Comparison of ENCODE assay signal across 9 mouse cellular contexts in genomic region chr2:106695734-106696022, GRCm38 (mm10). TPM values are rescaled to one million over a fixed set of nuclear protein-coding genes. Genes with fewer than 3 reads are reported as not detected.
DNase-seq lines count a peak whose midpoint lies in the region; ATAC-seq and TF ChIP-seq lines count a peak whose summit lies in the region.
"Had no signal": no experiment of that assay in that cellular context is flagged by ENCODE, and none has a peak within 500 bp of the region (broad histone marks: within the 10 kb centered on the region; RNA-seq: fewer than 3 reads in every experiment).

No protein-coding gene starts in this region.

- TF ChIP-seq CTCF in lung, adult 2 months (IDR thresholded peaks at IDR 0.05; ENCODE audit: insufficient read depth, low read length): no peak
- TF ChIP-seq CTCF in olfactory bulb, adult 2 months (IDR thresholded peaks at IDR 0.05; ENCODE audit: insufficient read depth, low read depth, low read length): no peak
- TF ChIP-seq CTCF in thymus, adult 2 months (IDR thresholded peaks at IDR 0.05; ENCODE audit: borderline replicate concordance, control insufficient read depth, extremely low read depth, insufficient read depth, low read length, poor library complexity): no peak

- peaks cover 14% of the 10 kb centered on the region for H3K4me1 ChIP-seq in lung, embryonic 16.5 days (replicated peaks; ENCODE audit: control insufficient read depth, insufficient read depth, low read length)
- 0 out of 2 replicates have a peak, but pooled peaks cover 2% of the 10 kb centered on the region for H3K4me1 ChIP-seq in lung, adult 2 months (ENCODE audit: control insufficient read depth, insufficient read depth, low read length)
- H3K4me1 ChIP-seq in kidney, embryonic 16.5 days (ENCODE audit: insufficient read depth, low read length): peaks cover 22% of the 10 kb centered on the region
- peaks cover 10% of the 10 kb centered on the region for H3K4me1 ChIP-seq in olfactory bulb, adult 2 months (ENCODE audit: control insufficient read depth, insufficient read depth, low read length)
- no peaks in the 10 kb centered on the region for H3K4me1 ChIP-seq in thymus, adult 2 months (replicated peaks; ENCODE audit: control insufficient read depth, insufficient read depth, low read length)

- whole genome bisulfite sequencing in lung, embryonic 16.5 days: 4% methylated on average over 13 of the region's 13 CpGs
- WGBS in lung, adult 2 months: 3% methylated on average over 13 of the region's 13 CpGs
- WGBS in kidney, embryonic 16.5 days: 4% methylated on average over 13 of the region's 13 CpGs
- WGBS in olfactory bulb, adult 2 months: 3% methylated on average over 13 of the region's 13 CpGs
- 10% methylated on average over 13 of the region's 13 CpGs for WGBS in thymus, adult 2 months

- H3K27ac ChIP-seq in lung, embryonic 16.5 days (ENCODE audit: low read length): no peak overlapping the region
- H3K27ac ChIP-seq in kidney, embryonic 16.5 days (ENCODE audit: low read length): no peak overlapping the region
- 0 out of 2 replicates have a peak overlapping the region, but pooled peaks have one; percentile 71 for H3K27ac ChIP-seq in olfactory bulb, adult 2 months (ENCODE audit: insufficient read depth, low read depth, low read length)
- H3K27ac ChIP-seq in thymus, adult 2 months (ENCODE audit: control insufficient read depth, insufficient read depth, low read length): no peak overlapping the region

- H3K4me3 ChIP-seq in lung, embryonic 16.5 days (ENCODE audit: low read length): peak overlapping the region; percentile 83
- no peak overlapping the region for H3K4me3 ChIP-seq in lung, adult 2 months (replicated peaks; ENCODE audit: extremely low read depth, low read depth, low read length)
- H3K4me3 ChIP-seq in kidney, embryonic 16.5 days (ENCODE audit: low read length): peak overlapping the region; percentile 73
- peak overlapping the region; percentile 68 for H3K4me3 ChIP-seq in olfactory bulb, adult 2 months (ENCODE audit: insufficient read depth, low read depth, low read length)
- no peak overlapping the region for H3K4me3 ChIP-seq in thymus, adult 2 months (ENCODE audit: control insufficient read depth, insufficient read depth, low read length)
- H3K4me3 ChIP-seq: myocyte had no signal

- no peaks in the 10 kb centered on the region for H3K9me3 ChIP-seq in lung, embryonic 16.5 days (ENCODE audit: control insufficient read depth, low read length)
- no peaks in the 10 kb centered on the region for H3K9me3 ChIP-seq in kidney, embryonic 16.5 days (ENCODE audit: low read length)

- H3K4me2 ChIP-seq in lung, embryonic 16.5 days (ENCODE audit: low read depth, low read length): peak overlapping the region; percentile 99
- peak overlapping the region; percentile 99 for H3K4me2 ChIP-seq in kidney, embryonic 16.5 days (replicated peaks; ENCODE audit: low read depth, low read length)

- H3K9ac ChIP-seq in lung, embryonic 16.5 days (ENCODE audit: low read length): peak overlapping the region; percentile 89; the same call in 1 of the 2 replicates
- peak overlapping the region; percentile 87 for H3K9ac ChIP-seq in kidney, embryonic 16.5 days (replicated peaks; ENCODE audit: low read length)

- no peaks in the 10 kb centered on the region for H3K27me3 ChIP-seq in lung, embryonic 16.5 days (ENCODE audit: control insufficient read depth, insufficient read depth, low read depth, low read length)
- peaks cover 40% of the 10 kb centered on the region for H3K27me3 ChIP-seq in kidney, embryonic 16.5 days (ENCODE audit: insufficient read depth, low read length)
- peaks cover 9% of the 10 kb centered on the region; the same call in 1 of the 2 replicates for H3K27me3 ChIP-seq in thymus, adult 2 months (ENCODE audit: control insufficient read depth, insufficient read depth, low read length)

- DNase-seq in adrenal gland, adult (ENCODE audit: inconsistent age in 2 of 2, low spot score in 1 of 2): peak; percentile 34 to 83
- DNase-seq in adrenal gland, postnatal 25 days: no peak
- DNase-seq in lung, adult 2 months: no peak
- DNase-seq in thymus, adult 2 months: no peak

- H3K36me3 ChIP-seq in lung, embryonic 16.5 days (ENCODE audit: control insufficient read depth, insufficient read depth, low read length): no peaks in the 10 kb centered on the region
- H3K36me3 ChIP-seq in kidney, embryonic 16.5 days (ENCODE audit: insufficient read depth, low read length): no peaks in the 10 kb centered on the region
- H3K36me3 ChIP-seq in thymus, adult 2 months (ENCODE audit: control insufficient read depth, insufficient read depth, low read length): no peaks in the 10 kb centered on the region

- no peak for ATAC-seq in lung, embryonic 16.5 days (ENCODE audit: low read depth)
- ATAC-seq in kidney, embryonic 16.5 days (ENCODE audit: low FRiP score, low TSS enrichment): no peak
- no peak for ATAC-seq in monocyte, adult 5-6 weeks (replicated peaks; ENCODE audit: insufficient number of reproducible peaks, low FRiP score, low TSS enrichment, poor library complexity, severe bottlenecking)

- no peak for TF ChIP-seq POLR2A in lung, adult 2 months (IDR thresholded peaks at IDR 0.05; ENCODE audit: borderline replicate concordance, extremely low read depth, low read depth, low read length)
- TF ChIP-seq POLR2A in olfactory bulb, adult 2 months (IDR thresholded peaks at IDR 0.05; ENCODE audit: insufficient read depth, low read depth, low read length): no peak
- TF ChIP-seq POLR2A in thymus, adult 2 months (IDR thresholded peaks at IDR 0.05; ENCODE audit: control insufficient read depth, extremely low read depth, insufficient read depth, low read length, poor library complexity): no peak

RNA-seq across cellular contexts. Expression of gene Mpped2, which starts 2.6 kb away (rescaled TPM):
- 39.5 and 47.2 TPM in 2 replicates for total RNA-seq in adrenal gland, postnatal 25 days (2021)
- polyA plus RNA-seq in lung, embryonic 16.5 days (2015; fragmentation: Nextera tagmentation; extraction: Ambion mirVana): 23.1 and 28.8 TPM in 2 replicates
- 2.4 and 2.7 TPM in 2 replicates for polyA plus RNA-seq in lung, adult 2 months (2012; rRNA removed)
- polyA plus RNA-seq in kidney, embryonic 16.5 days (2015; fragmentation: Nextera tagmentation; extraction: Ambion mirVana): 28.6 and 32.0 TPM in 2 replicates
- polyA plus RNA-seq in olfactory bulb, adult 2 months (2012; ENCODE audit: insufficient read depth, insufficient read length, low replicate concordance, missing spikeins): not detected in 2 replicates
- polyA plus RNA-seq in thymus, adult 2 months (2012; rRNA removed): 0.70 and 1.1 TPM in 2 replicates
- total RNA-seq in monocyte, adult 5-6 weeks (2017): not detected in 3 replicates
- polyA plus RNA-seq: myocyte had no signal

Comparison
In these comparisons a context has a peak if more than half of its experiments do, and no peak if none do; other contexts are left out.
1. DNase-seq: peak in adrenal gland, adult (2 of 2); none in adrenal gland, postnatal 25 days (single experiment), lung, adult 2 months (single experiment) and thymus, adult 2 months (single experiment).
2. H3K4me3 ChIP-seq: peak in lung, embryonic 16.5 days (single experiment), kidney, embryonic 16.5 days (single experiment) and olfactory bulb, adult 2 months (single experiment); none in lung, adult 2 months (single experiment) and thymus, adult 2 months (single experiment).